Mouse (Mus musculus): ENCODE data around the gene Krt6b. TPM values are rescaled to one million over a fixed set of nuclear protein-coding genes. Genes with fewer than 3 reads are reported as not detected.
A peak's percentile ranks its signal among the peaks of the same experiment; 100 is the strongest.

The Krt6b gene
- total and polyA plus RNA-seq, 3 experiments = not detected

GRCm38 (mm10) chr15:101712720-101713119, 32.6 kb upstream of the Krt6b start, which contains the start of gene Krt5:
Gene Krt5, minus strand, starts transcription at chr15:101712898.
- H3K4me3 ChIP-seq (ENCODE audit: control insufficient read depth in 1 of 2, insufficient read depth in 1 of 2, low read depth in 2 of 2, low read length in 2 of 2) = no peak within 1 kb of the TSS
- no peaks in the 10 kb centered on the region for H3K27me3 ChIP-seq (ENCODE audit: control insufficient read depth in 1 of 2, insufficient read depth in 2 of 2, low read length in 2 of 2)

GRCm38 (mm10) chr15:101708683-101709082, 28.6 kb upstream of the Krt6b start:
- DNase-seq (ENCODE audit: low read depth, low spot score) = no peak
- H3K27ac ChIP-seq (ENCODE audit: control insufficient read depth, low read depth, low read length) = no peak overlapping the region
- TF ChIP-seq JUND (IDR thresholded peaks at IDR 0.05; ENCODE audit: low read depth, low read length) (no peak), CTCF (IDR thresholded peaks at IDR 0.05 in 2 of 3, conservative IDR thresholded peaks at IDR 0.05 in 1 of 3; ENCODE audit: control insufficient read depth in 1 of 3, insufficient read depth in 1 of 3, low read depth in 2 of 3, low read length in 3 of 3, poor library complexity in 1 of 3, severe bottlenecking in 1 of 3) (0 out of 6 replicates have a peak, but pooled peaks of 2 of the 3 experiments have one; percentile 6 to 17)
- H3K79me2 ChIP-seq (ENCODE audit: control insufficient read depth, insufficient read depth, low read length, poor library complexity) = no peaks in the 10 kb centered on the region
- H3K36me3 ChIP-seq (ENCODE audit: control insufficient read depth in 1 of 2, insufficient read depth in 2 of 2, low read length in 2 of 2) = no peaks in the 10 kb centered on the region
- no peaks in the 10 kb centered on the region for H3K4me1 ChIP-seq (ENCODE audit: control insufficient read depth in 1 of 2, insufficient read depth in 2 of 2, low read length in 2 of 2)
- H3K27me3 ChIP-seq (ENCODE audit: control insufficient read depth in 1 of 2, insufficient read depth in 2 of 2, low read length in 2 of 2) = no peaks in the 10 kb centered on the region
- no peaks in the 10 kb centered on the region for H3K9me3 ChIP-seq (replicated peaks; ENCODE audit: insufficient read depth, low read length)
- H3K4me3 ChIP-seq (ENCODE audit: control insufficient read depth in 1 of 2, insufficient read depth in 1 of 2, low read depth in 2 of 2, low read length in 2 of 2) = no peak overlapping the region
- no peak overlapping the region for H3K9ac ChIP-seq (ENCODE audit: control insufficient read depth, low read depth, low read length, poor library complexity, severe bottlenecking)

More at GRCm38 (mm10) chr15:101712720-101713119, 32.6 kb upstream of the Krt6b start, which contains the start of gene Krt5:
- Histone ChIP-seq H3K79me2 (ENCODE audit: control insufficient read depth, insufficient read depth, low read length, poor library complexity) (no peaks in the 10 kb centered on the region), H3K27ac (ENCODE audit: control insufficient read depth, low read depth, low read length) (no peak within 1 kb of the TSS), H3K36me3 (ENCODE audit: control insufficient read depth in 1 of 2, insufficient read depth in 2 of 2, low read length in 2 of 2) (no peaks in the 10 kb centered on the region), H3K9me3 (replicated peaks; ENCODE audit: insufficient read depth, low read length) (no peaks in the 10 kb centered on the region), H3K9ac (ENCODE audit: control insufficient read depth, low read depth, low read length, poor library complexity, severe bottlenecking) (no peak within 1 kb of the TSS), H3K4me1 (ENCODE audit: control insufficient read depth in 1 of 2, insufficient read depth in 2 of 2, low read length in 2 of 2) (no peaks in the 10 kb centered on the region)
- TF ChIP-seq E2F4 (IDR thresholded peaks at IDR 0.05; ENCODE audit: borderline replicate concordance, low read depth, low read length) (no peak), TBP (IDR thresholded peaks at IDR 0.05; ENCODE audit: low read depth, low read length) (no peak), POLR2AphosphoS5 (IDR thresholded peaks at IDR 0.05; ENCODE audit: borderline replicate concordance, low read depth, low read length) (no peak), HCFC1 (IDR thresholded peaks at IDR 0.05; ENCODE audit: low read depth, low read length) (no peak), MAFK (IDR thresholded peaks at IDR 0.05; ENCODE audit: borderline replicate concordance, low read depth, low read length) (no peak), MAZ (IDR thresholded peaks at IDR 0.05; ENCODE audit: low read depth, low read length) (no peak), ETS1 (IDR thresholded peaks at IDR 0.05; ENCODE audit: low read depth, low read length) (no peak), MYB (IDR thresholded peaks at IDR 0.05; ENCODE audit: low read depth, low read length) (no peak), SIN3A (IDR thresholded peaks at IDR 0.05; ENCODE audit: low read length) (no peak), POLR2AphosphoS2 (IDR thresholded peaks at IDR 0.05; ENCODE audit: low read length) (no peak), TAL1 (IDR thresholded peaks at IDR 0.05; ENCODE audit: low read length) (no peak), MAX (IDR thresholded peaks at IDR 0.05; ENCODE audit: low read length) (no peak), JUND (IDR thresholded peaks at IDR 0.05; ENCODE audit: low read depth, low read length) (no peak), USF2 (IDR thresholded peaks at IDR 0.05; ENCODE audit: borderline replicate concordance in 1 of 2, insufficient read depth in 1 of 2, low read depth in 1 of 2, low read length in 2 of 2) (no peak), NRF1 (IDR thresholded peaks at IDR 0.05; ENCODE audit: insufficient read depth, low read depth, low read length, poor library complexity, severe bottlenecking) (no peak), UBTF (IDR thresholded peaks at IDR 0.05; ENCODE audit: borderline replicate concordance, insufficient read depth, low read depth, low read length) (no peak), SMC3 (IDR thresholded peaks at IDR 0.05; ENCODE audit: low read depth, low read length) (no peak), RCOR1 (IDR thresholded peaks at IDR 0.05; ENCODE audit: low read depth, low read length) (no peak), TCF12 (IDR thresholded peaks at IDR 0.05; ENCODE audit: low read depth, low read length) (no peak)
- no peak for DNase-seq (ENCODE audit: low read depth, low spot score)
